Mouse (Mus musculus) ovary, adult 18-20 months (tissue): ENCODE results near the gene Ccdc63.

Experiments
- DNase-seq: peaks from one replicate; pipeline ENCODE4 v3.0.0; 2022; ENCODE audit warnings: low spot score, mixed read lengths

The Ccdc63 gene

DNA sequence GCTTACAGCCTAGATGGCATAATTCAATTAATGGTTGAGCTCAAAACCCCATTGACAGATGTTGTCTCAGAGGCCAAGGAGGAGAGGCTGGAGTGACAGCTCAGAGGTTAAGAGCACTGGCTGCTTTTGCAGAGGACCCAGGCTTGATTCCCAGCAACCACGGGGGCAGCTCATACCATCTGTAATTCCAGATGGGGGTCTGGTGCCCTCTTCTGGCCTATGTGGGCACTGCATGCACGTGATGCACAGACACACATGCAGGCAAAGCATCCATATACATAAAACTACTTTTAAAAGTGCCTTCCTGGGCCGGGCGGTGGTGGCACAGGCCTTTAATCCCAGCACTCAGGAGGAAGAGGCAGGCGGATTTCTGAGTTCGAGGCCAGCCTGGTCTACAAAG, 24.4 kb downstream of the Ccdc63 start:
- DNase-seq: no peak

DNA sequence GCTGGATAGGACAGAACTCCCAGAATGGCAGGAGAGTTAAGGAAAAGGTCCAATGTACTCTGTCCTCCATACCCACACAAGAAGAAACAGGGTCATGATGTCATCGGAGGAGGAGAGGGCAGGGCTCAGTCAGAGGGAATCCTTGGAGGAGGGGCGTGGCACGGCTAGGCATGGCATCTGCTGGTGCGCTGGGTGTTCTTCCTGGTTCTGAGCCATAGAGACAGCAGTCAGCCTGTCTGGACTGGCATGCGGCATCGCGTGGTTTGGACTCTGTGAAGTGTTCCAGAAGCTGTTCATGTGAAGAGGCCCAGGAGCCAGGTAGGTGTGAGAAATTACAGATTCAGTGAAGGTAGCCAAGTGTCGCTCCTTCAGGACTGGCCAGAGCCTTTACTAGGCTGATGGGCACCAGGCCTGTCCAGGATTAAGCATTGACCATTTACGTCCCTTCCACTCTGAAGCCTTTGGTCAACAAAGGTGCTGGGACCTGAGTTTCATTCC, 25.3 kb downstream of the Ccdc63 start:
- no peak for DNase-seq

DNA sequence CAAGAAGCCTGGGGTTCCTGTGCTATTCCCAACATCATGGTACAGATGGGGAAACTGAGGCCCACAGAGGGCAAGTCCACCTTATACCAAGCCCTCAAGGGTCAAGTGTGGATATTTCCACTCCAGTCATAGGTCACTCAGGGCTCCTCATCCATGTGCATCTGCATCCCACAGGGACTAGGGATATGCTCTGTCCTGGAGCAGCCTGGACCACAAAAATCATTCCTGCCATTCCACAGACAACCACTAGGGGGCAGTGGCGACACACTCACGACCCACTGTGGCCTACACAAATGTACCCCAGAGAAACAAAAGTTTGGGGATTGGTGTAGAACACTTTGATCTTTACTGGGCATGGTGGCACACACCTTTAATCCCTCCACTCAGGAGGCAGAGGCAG, 26.4 kb downstream of the Ccdc63 start:
- no peak for DNase-seq

DNA sequence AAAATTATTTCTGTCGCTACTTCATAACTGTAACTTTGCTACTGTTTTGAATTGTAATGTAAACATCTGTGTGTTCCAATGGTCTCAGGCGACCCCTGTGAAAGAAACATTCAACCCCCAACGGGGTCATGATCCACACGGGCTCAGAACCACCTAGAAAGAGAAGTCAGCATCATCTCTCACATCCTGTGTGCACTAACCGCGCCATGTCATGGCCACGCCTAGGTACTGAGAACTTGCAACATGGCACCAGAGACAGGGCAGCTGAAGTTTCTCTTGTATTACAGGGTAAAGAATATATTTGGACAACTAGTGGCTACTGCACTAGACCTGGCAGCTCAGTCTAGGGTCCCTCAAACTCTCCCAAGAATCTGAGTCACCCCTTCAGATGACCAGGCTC, 27.2 kb downstream of the Ccdc63 start:
- no peak for DNase-seq

DNA sequence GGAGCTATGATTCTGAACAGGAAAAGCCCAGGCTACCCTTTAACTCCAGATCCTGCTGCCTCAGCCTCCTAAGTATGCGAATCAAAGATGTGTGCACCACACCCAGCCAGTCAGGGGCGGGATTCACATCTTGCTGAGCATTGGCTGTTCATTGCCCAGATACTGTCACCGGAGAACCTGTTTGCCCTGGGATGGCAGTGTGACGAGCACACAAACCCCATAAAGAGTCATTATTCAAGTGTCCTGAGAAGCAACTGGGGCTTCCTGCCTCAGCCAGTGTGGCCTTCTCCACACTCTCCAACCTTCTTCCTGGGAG, 28.7 kb downstream of the Ccdc63 start:
- no peak for DNase-seq

DNA sequence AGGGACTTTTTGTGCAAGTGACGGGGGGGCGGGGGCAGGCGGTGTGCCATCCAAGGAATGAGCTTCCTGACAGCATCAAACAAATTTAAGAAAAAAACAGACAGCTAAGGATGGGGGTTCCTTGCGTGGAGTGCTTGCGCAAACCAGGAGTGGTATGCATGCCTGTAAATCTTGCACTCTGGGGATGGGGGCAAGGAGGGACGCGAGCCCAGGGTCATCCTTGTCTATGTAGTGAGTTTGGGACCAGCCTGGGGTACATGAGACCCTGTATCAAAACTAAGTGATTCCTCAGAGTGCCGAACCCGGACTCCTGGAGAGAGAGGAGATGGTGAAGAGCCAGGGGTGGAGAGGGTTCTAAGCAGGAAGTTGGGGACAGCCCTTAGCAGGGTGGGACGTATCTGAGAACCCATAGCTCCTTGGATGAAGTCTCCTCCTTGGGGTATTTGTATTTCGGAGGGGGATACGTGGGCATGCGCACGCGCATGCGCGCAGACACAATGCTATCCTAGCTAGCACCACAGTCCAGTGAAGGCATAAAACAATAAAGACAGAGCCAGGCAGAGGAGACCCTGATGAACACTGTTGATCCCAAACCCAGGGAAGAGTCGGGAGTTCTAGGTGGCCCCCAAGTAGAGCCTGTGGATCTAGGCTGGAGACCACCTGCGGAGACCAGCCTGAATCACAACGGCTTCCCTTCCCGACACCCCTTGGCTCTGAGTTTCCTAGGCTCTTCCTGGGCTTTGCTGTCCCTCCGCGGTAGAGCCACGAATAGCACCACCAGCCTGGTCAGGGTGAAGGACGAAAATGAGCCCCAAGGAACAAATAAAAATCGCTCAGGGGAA, 29.3 kb downstream of the Ccdc63 start:
- DNase-seq: no peak

DNA sequence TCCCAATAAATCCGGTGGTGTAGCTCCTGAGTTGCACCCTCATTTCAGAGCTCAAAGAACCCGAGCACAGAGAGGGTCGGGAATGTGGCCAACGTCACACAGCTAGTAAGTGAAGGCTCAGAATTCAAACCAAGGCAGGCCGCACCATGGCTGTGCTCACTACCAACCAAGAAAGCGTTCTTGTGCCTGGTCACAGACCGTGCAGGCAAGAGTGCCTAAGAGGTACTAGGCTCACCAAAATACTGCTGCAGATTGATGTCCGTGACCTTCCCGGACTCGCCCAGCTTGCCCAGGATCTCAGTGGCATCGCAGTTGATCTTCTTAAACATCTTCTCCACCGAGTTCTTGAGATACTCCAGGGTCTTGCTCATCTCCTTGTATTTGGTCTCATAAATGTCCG, 30.0 kb downstream of the Ccdc63 start:
- no peak for DNase-seq

DNA sequence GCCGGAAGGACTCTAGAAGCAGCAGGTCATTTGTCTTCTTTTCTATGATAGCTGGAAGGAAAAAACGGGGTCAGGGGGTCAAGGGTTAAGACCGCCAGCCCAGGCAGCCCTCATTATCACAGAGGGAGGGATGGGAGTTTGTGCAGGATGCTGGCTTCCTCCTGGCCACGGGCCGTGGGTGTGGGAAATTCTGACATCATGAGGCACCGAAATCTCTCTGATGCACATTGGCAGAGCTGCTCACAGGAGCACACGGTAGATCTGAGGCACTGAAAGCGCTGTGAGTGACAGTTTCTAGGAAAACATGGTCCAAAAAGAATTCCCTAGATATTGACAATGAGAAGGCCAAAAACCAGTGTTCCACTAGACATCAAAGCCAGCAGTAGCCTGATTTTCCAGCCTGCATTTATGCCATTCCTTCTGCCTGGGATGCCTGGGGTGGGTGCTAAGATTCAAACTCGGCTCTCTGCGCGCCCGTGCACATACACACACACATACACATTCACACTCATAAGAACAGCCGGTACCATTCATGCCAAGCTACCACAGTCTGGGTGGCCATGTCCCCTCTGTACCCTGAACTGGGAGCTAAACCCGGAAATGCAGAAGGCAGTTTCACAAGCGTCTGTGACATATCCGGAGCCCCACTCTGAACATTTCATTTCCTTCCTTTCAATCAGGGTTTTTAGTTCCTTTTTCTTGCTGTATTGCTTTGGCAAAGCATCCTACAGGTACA, 31.1 kb downstream of the Ccdc63 start:
- DNase-seq: no peak

DNA sequence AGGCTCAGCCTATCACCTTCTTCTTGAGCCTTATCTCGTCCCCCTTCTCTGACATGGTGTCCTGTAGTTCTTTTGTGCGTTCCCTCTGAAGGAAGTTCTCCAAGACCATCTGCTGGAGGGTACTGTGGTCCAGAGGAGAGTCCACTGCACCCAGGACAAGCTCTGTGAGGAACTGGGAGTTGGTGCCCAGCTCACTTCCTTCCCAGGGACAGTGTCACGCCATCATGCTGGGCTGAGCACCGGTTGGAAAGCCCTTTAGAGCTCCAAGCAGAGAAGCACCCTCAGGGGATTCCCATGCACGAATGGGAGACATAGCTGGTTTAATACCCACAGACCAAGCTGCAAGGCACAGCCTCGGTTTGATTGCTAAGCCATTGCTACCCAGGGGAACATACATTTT, 32.5 kb downstream of the Ccdc63 start:
- no peak for DNase-seq

DNA sequence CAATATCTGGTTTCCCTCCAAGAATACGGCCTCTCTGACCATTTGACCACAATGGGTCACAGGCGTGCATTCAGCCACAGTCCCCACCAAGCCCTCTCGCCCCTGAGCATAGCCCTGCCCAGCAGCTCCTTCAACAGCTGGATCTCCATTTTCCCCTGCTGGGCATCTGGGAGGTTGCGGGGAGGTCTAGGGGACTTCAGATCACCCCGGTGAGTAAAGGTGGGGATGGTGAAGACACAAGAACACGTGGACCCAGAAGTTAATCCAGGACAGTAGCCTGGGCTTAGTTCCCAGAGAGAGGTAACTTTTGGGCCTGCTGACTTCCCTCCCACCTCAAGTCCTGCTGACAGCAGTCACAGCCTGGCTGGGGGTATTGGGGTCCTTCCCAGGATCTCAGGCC, 34.4 kb downstream of the Ccdc63 start:
- no peak for DNase-seq

DNA sequence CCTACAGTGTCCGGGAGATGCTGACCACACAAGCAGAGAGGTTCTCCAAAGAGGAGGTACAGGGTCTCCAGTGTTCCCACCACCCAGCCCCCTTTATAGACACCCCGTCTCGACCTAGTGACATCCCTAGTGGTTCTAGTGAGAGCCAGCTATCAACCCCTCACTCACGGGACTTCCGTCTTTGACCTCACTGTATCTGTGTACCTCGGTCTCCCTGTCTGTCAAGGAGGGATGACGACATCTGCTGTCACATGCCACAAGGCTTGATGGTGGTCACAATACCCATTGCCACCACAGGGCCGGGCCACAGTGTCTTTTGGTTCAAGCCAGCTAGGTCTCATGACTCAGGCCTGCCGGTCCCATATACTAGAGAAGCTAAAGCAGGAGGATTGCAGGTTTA, 35.6 kb downstream of the Ccdc63 start:
- DNase-seq: no peak

DNA sequence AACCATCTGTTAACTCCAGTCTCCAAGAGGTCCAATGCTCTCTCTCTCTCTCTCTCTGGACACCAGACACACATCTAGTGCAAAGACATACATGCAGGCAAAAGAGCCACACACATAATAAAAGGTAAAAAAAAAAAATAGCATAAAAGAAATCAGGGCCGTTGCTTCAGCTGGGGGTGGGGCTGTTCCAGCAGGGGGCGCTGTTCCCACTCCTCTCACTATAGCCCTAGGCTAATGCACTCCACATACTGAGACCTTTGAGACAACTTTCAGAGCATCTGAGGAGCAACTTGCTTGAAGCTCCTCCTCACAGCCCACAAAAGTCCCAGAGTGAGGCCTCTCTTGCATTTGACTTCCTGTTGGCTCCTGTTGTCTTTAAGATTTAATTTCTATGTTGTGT, 36.4 kb downstream of the Ccdc63 start:
- no peak for DNase-seq

DNA sequence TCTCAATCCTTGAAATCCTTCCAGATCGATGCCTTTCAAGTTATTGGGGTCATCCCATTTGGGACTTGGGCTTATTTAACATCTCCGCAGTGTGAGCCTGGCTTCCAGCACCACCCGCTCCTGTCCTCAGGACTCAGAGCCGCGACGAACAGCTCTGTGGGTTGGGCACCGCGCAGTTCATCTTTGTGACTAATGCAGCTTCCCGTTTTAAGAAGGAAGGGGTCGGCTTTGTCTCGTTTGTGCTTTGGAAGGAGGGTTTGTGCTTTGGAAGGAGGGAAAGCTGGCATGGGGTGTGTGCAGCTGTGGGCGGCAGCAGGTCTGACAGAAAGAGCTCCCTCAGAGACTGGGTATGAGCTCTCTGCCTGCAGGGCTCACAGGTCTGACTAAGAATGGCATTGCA, 37.5 kb downstream of the Ccdc63 start:
- DNase-seq: no peak

DNA sequence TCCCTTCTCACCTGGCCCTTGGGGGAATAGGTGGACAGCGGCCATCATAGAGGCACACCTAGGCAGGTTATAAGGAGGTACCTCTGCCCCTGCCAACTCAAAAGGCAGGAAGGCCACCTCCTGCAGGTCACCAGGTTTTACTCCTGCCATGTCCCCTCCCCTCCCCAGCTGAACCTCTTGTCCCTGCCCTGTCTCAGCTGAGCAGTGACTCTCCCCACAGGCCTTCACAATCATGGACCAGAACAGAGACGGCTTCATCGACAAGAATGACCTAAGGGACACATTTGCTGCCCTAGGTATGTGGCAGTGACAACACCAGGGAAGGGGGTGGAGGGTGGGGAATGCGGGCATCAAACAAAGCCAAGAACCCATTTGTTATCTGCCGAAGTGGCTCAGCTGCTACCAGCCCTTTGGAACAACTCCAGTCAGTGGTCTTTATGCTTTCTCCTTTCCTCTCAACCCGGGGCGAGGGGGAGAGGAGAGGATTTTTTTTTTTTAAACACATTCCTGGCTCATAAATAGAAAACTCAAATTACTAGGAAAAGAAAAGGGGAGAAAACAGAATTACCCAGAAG, 38.1 kb downstream of the Ccdc63 start:
- DNase-seq: no peak

DNA sequence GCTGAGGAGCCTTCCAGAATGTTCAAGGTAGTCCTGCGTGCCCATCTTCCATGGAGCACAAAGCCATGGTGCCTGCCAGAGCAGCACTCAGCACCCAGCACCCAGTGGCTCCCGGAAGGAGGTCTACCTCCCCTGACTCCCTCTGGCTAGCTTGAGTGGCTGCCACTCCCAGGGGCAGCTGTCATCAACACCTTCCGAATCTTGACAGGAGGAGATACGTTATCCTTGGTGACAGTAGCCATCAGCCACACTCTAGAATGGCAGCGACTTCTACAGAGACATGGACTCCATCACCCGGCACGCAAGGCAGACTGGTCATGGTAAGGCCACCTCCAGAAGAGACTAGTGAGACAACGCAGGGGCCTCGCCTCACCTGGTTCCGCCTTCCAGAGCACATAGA, 46.2 kb downstream of the Ccdc63 start:
- DNase-seq: no peak

DNA sequence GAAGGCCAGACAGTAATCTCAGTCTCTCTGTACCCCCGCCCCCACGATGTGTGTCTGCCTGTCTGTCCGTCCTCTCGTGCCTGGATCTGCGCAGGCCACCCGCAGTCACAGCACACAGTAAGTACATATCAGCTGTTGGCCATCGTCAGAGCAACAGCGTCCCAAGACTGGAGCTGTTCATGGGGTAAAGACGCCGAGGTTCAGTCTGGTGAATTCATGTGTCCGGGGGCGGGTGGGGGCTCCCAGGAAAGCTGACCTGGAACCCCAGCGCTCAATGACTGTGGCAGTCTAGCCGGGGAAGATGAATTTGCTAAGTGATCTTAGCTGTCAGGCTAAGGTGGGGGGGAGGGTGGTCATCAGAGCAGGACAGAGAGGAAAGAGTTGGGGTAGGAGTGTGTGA, 46.9 kb downstream of the Ccdc63 start:
- DNase-seq: no peak

DNA sequence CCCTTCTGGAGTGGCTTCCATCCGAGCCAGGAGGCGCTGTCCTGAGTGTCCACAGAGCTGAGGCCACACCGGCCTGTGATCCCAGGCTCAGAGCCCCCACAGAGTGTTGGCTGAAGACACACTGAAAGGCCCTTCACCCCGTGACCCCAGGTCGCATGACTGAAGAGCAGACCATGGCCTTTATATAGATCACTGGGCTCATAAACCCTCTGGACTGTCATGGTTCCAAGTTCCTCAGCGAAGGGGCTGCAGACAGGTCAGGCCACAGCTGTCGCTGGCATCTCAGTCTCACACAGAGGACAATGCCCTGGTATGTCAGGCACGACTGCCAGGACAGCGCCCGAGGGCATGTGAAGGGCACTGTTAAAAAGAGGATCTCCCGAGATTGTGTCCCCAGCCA, 47.8 kb downstream of the Ccdc63 start:
- DNase-seq: no peak

DNA sequence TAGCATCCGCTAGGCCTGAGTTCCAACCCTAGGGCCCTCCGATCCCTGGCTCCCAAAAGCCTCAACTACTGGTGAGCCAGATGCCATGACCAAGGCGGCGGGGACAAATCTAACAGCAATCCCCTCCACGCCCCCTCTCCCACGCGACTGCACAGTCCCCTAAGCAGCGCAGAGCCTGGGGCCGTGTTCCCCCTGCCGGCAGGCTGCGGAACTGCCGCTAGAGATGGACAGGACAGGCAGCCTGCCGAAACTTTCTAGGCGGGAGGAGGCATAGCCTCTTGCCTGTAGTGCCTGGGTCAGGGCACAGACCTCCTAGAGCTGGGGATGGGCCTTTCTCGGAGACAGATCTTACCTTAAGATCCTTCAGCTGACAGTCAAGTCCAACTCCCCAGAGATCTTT, 49.6 kb downstream of the Ccdc63 start:
- no peak for DNase-seq

DNA sequence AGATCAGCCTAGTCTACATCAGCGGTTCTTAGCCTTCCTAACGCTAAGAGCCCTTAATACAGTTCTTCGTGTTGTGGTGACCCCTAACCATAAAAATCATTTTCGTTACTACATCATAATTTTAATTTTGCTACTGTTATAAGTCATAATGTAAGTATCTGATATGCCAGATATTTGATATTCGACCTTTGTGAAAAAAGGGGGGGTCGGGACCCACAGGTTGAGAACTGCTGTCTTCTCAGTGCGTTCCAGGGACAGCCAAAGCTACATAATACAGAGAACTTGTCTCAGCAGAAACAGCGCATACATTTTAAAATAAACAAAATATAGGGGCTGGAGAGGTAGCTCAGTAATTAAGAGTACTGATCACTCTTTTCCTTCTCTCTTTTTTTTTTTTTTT, 51.0 kb downstream of the Ccdc63 start:
- no peak for DNase-seq

DNA sequence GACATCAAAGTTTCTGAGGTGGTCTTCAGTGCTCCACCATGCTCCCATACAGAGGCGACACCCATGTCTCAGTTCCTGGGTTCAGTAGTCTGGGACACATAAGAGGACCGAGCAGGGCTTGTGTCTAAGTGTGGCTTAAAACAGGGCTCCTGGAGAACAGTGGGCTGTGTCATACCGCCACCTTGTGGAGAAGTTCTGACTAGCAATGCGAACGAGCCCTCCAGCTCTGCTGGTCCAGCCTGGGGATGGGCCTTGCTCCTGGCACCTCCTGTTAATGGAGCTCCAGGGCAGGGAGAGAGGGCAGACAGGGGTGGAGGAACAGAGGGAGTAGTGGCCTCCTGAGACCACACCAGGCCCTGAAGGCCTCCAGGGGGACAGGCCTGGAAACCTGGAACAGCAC, 51.7 kb downstream of the Ccdc63 start:
- DNase-seq: peak; percentile 56

DNA sequence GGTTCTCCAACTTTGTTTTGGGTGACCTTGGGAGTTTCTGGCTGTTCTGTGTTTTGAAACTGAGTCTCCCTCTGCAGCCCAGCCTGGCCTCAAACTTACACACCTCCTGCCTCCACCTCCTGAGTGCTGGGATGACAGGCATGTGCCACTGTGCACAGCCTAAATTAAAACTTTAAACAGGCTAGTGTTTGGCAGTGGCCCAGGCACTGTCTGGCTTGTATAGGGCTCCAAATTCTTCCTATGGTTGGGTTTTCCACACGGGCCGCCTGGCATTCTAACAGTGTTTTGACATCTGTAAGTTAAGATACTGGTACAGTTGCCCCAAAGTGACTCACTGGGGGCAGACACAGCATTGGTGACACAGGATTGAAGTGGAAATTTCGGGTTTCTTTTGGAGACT, 54.5 kb downstream of the Ccdc63 start:
- DNase-seq: no peak

DNA sequence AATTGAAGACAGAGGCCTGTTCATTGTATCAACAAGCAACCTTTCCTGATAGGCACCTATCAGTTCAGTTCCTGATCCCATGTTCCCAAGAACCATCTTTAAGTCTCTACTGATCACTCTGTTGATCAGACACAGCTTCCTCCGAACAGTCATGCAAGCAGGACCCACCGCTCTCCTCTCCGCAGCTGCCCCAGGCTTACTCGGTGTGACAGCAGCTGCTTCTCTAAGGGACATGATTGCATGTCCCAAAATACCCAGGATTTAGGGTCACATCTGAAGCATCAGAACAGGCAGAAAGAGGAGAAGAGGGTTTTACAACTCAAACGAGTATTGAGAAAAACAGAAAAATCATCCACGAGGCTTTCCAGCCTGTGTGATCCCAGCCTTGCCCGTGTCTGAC, 55.3 kb downstream of the Ccdc63 start:
- no peak for DNase-seq

DNA sequence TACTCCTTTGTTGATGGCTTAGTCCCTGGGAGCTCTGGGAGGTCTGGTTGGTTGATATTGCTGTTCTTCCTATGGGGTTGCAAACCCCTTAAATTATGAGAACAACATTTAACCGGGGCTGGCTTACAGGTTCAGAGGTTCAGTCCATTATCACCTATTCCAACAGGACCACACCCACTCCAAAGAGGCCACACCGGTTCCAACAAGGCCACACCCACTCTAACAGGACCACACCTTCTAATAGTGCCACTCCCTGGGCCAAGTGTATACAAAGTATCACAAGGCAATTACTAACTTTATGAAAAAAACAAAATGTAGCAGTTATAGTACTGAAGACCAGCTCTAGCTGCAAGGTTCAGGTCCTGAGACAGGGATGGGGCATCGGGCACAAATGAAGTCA, 56.2 kb downstream of the Ccdc63 start:
- no peak for DNase-seq
